Mouse (Mus musculus): ENCODE measurements around the gene Taf1.

DNA sequence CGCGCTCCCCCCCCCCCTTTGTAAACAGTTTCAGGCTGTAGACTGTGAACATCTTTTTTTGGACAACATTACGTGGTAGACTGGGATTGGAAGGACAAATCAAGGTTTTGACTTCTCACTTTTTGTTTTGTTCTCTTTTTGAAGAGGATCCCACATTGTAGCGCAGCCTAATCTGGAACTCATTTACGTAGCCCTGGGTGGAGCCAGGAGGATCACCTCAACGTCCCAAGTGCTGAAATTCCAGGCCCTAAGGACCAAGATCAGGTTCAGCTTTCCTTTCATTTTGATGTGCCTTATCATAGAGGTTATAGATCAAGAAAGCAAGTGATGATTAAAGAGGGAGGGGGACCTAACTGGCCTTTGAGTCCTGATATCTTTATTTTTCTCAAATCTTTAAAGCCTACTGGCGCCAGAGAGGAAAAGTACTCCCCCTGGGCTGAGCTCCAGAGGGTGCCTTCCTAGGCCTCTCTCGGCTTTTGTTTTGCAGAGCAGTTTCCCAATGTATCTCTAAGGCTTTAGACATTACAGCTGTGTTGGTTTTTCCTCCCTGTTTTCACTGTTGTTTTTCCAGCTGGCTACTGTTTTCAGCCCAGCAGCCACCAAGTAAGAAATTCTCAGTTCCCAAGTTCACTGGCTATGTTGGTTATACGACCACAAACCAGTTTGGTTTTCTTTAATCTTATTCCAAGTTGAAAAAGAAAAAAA is 104.4 kb downstream of the Taf1 start:
- TF ChIP-seq CEBPB (IDR thresholded peaks at IDR 0.05; ENCODE audit: insufficient read depth, poor library complexity, severe bottlenecking) (no peak), MYOG (IDR thresholded peaks at IDR 0.05; ENCODE audit: control insufficient read depth in 1 of 3, insufficient read depth in 1 of 3, insufficient read length in 2 of 3, low read depth in 2 of 3) (no peak)
